Comparison of ENCODE assay signal across 27 mouse cellular contexts in genomic region chr17:75796380-75796779, GRCm38 (mm10).
"Had no signal": no experiment of that assay in that cellular context is flagged by ENCODE, and none has a peak within 500 bp of the region (broad histone marks: within the 10 kb centered on the region; RNA-seq: fewer than 3 reads in every experiment).

No protein-coding gene starts in this region.

- H3K36me3 ChIP-seq: heart, embryonic 13.5 days; heart, embryonic 15.5 days; hindbrain, embryonic 13.5 days; hindbrain, embryonic 15.5 days; kidney, embryonic 15.5 days; limb, embryonic 13.5 days; limb, embryonic 15.5 days; liver, embryonic 13.5 days; liver, embryonic 15.5 days had no signal

- DNase-seq: gastrocnemius, postnatal 14 days; gastrocnemius, postnatal 36 days; heart, adult 11 months; heart, adult 2 months; heart, postnatal 14 days; heart, postnatal 36 days; kidney, adult 11 months; kidney, adult 2 months; kidney, adult 9 months; kidney, postnatal 14 days; kidney, postnatal 36 days; layer of hippocampus, adult 9-11 months; layer of hippocampus, postnatal 36 days; liver, embryonic 13.5 days had no signal

- ATAC-seq: intestine, embryonic 16.5 days had no signal

- H3K4me1 ChIP-seq: heart, embryonic 13.5 days; heart, embryonic 15.5 days; hindbrain, embryonic 13.5 days; hindbrain, embryonic 15.5 days; kidney, embryonic 15.5 days; limb, embryonic 13.5 days; limb, embryonic 15.5 days; liver, embryonic 13.5 days; liver, embryonic 15.5 days had no signal

- H3K27ac ChIP-seq: heart, adult 2 months; heart, embryonic 13.5 days; heart, embryonic 15.5 days; hindbrain, embryonic 13.5 days; hindbrain, embryonic 15.5 days; hindbrain, postnatal 0 days; kidney, embryonic 15.5 days; kidney, postnatal 0 days; limb, embryonic 13.5 days; limb, embryonic 15.5 days; liver, embryonic 13.5 days; liver, embryonic 15.5 days had no signal

- H3K9me3 ChIP-seq: heart, embryonic 13.5 days; heart, embryonic 15.5 days; hindbrain, embryonic 13.5 days; hindbrain, embryonic 15.5 days; kidney, embryonic 15.5 days; limb, embryonic 13.5 days; limb, embryonic 15.5 days; liver, embryonic 13.5 days; liver, embryonic 15.5 days had no signal

- H3K4me3 ChIP-seq: heart, adult 2 months; heart, embryonic 13.5 days; heart, embryonic 15.5 days; hindbrain, embryonic 13.5 days; hindbrain, embryonic 15.5 days; kidney, embryonic 15.5 days; limb, embryonic 13.5 days; limb, embryonic 15.5 days; liver, embryonic 13.5 days; liver, embryonic 15.5 days had no signal

- H3K4me2 ChIP-seq: heart, embryonic 11.5 days; heart, embryonic 13.5 days; heart, embryonic 15.5 days; hindbrain, embryonic 13.5 days; hindbrain, embryonic 15.5 days; kidney, embryonic 15.5 days; limb, embryonic 13.5 days; limb, embryonic 15.5 days; liver, embryonic 11.5 days; liver, embryonic 13.5 days; liver, embryonic 15.5 days had no signal

- H3K27me3 ChIP-seq: heart, embryonic 13.5 days; heart, embryonic 15.5 days; hindbrain, embryonic 13.5 days; hindbrain, embryonic 15.5 days; kidney, embryonic 15.5 days; limb, embryonic 13.5 days; limb, embryonic 15.5 days; liver, embryonic 13.5 days; liver, embryonic 15.5 days had no signal

- H3K9ac ChIP-seq: heart, embryonic 13.5 days; heart, embryonic 15.5 days; hindbrain, embryonic 13.5 days; hindbrain, embryonic 15.5 days; kidney, embryonic 15.5 days; limb, embryonic 13.5 days; limb, embryonic 15.5 days; liver, embryonic 13.5 days; liver, embryonic 15.5 days had no signal
